Mouse (Mus musculus): ENCODE data around the gene Micu1. TPM values are rescaled to one million over a fixed set of nuclear protein-coding genes. Genes with fewer than 3 reads are reported as not detected.

The Micu1 gene
- polyA plus RNA-seq, 1 experiment from 2014 or later: 82.0 TPM

GRCm38 (mm10) chr10:59884327-59885173 is 182.3 kb downstream of the Micu1 start:
- Histone ChIP-seq H3K9ac (ENCODE audit: low read depth, low read length) (no peak overlapping the region), H3K27ac (replicated peaks; ENCODE audit: low read depth, low read length) (no peak overlapping the region)

GRCm38 (mm10) chr10:59885174-59886080 is 183.2 kb downstream of the Micu1 start:
- Histone ChIP-seq H3K4me1 (ENCODE audit: control insufficient read depth, insufficient read depth, low read length) (0 out of 2 replicates have a peak, but pooled peaks cover 8% of the 10 kb centered on the region), H3K4me2 (ENCODE audit: low read depth, low read length) (no peak overlapping the region), H3K27me3 (replicated peaks; ENCODE audit: control insufficient read depth, insufficient read depth, low read length) (no peaks in the 10 kb centered on the region), H3K27ac (replicated peaks; ENCODE audit: low read depth, low read length) (no peak overlapping the region), H3K4me3 (ENCODE audit: low read depth, low read length) (no peak overlapping the region), H3K9ac (ENCODE audit: low read depth, low read length) (no peak overlapping the region), H3K9me3 (ENCODE audit: control insufficient read depth, low read length) (no peaks in the 10 kb centered on the region), H3K36me3 (ENCODE audit: control insufficient read depth, insufficient read depth, low read length) (peaks cover 12% of the 10 kb centered on the region; the same call in 1 of the 2 replicates)
- 88% methylated on average over 14 of the region's 14 CpGs for WGBS
- no peak; the same call in 1 of the 2 replicates for ATAC-seq (ENCODE audit: low read depth)
- DNase-seq (ENCODE audit: low spot score): no peak

More at GRCm38 (mm10) chr10:59884327-59885173, 182.3 kb downstream of the Micu1 start:
- WGBS: 88% methylated on average over 10 of the region's 10 CpGs
- no peaks in the 10 kb centered on the region for H3K9me3 ChIP-seq (ENCODE audit: control insufficient read depth, low read length)
- 0 out of 2 replicates have a peak, but pooled peaks cover 8% of the 10 kb centered on the region for H3K4me1 ChIP-seq (ENCODE audit: control insufficient read depth, insufficient read depth, low read length)
- no peaks in the 10 kb centered on the region for H3K27me3 ChIP-seq (replicated peaks; ENCODE audit: control insufficient read depth, insufficient read depth, low read length)
- H3K36me3 ChIP-seq (ENCODE audit: control insufficient read depth, insufficient read depth, low read length): 0 out of 2 replicates have a peak, but pooled peaks cover 6% of the 10 kb centered on the region
- H3K4me2 ChIP-seq (ENCODE audit: low read depth, low read length): no peak overlapping the region
- DNase-seq (ENCODE audit: low spot score): no peak
- no peak for ATAC-seq (ENCODE audit: low read depth)
- H3K4me3 ChIP-seq (ENCODE audit: low read depth, low read length): no peak overlapping the region

GRCm38 (mm10) chr10:59886081-59886466 is 183.8 kb downstream of the Micu1 start:
- WGBS: 94% methylated on average over 1 of the region's 1 CpGs
- Histone ChIP-seq H3K27me3 (replicated peaks; ENCODE audit: control insufficient read depth, insufficient read depth, low read length) (no peaks in the 10 kb centered on the region), H3K4me3 (ENCODE audit: low read depth, low read length) (no peak overlapping the region), H3K36me3 (ENCODE audit: control insufficient read depth, insufficient read depth, low read length) (peaks cover 17% of the 10 kb centered on the region), H3K9ac (ENCODE audit: low read depth, low read length) (no peak overlapping the region), H3K9me3 (ENCODE audit: control insufficient read depth, low read length) (no peaks in the 10 kb centered on the region), H3K4me1 (ENCODE audit: control insufficient read depth, insufficient read depth, low read length) (0 out of 2 replicates have a peak, but pooled peaks cover 2% of the 10 kb centered on the region), H3K27ac (replicated peaks; ENCODE audit: low read depth, low read length) (no peak overlapping the region), H3K4me2 (ENCODE audit: low read depth, low read length) (no peak overlapping the region)
- ATAC-seq (ENCODE audit: low read depth) (no peak), DNase-seq (ENCODE audit: low spot score) (no peak)

GRCm38 (mm10) chr10:59887432-59887831 is 185.2 kb downstream of the Micu1 start:
- Histone ChIP-seq H3K9me3 (ENCODE audit: control insufficient read depth, low read length) (no peaks in the 10 kb centered on the region), H3K9ac (ENCODE audit: low read depth, low read length) (no peak overlapping the region), H3K4me3 (ENCODE audit: low read depth, low read length) (no peak overlapping the region), H3K4me2 (ENCODE audit: low read depth, low read length) (no peak overlapping the region), H3K4me1 (ENCODE audit: control insufficient read depth, insufficient read depth, low read length) (no peaks in the 10 kb centered on the region), H3K36me3 (ENCODE audit: control insufficient read depth, insufficient read depth, low read length) (peaks cover 30% of the 10 kb centered on the region), H3K27ac (replicated peaks; ENCODE audit: low read depth, low read length) (no peak overlapping the region; the same call in 1 of the 2 replicates), H3K27me3 (replicated peaks; ENCODE audit: control insufficient read depth, insufficient read depth, low read length) (no peaks in the 10 kb centered on the region)
- no peak for ATAC-seq (ENCODE audit: low read depth)
- 90% methylated on average over 5 of the region's 5 CpGs for WGBS
- no peak for DNase-seq (ENCODE audit: low spot score)

GRCm38 (mm10) chr10:59889339-59889738 is 187.1 kb downstream of the Micu1 start:
- H3K4me2 ChIP-seq (ENCODE audit: low read depth, low read length): no peak overlapping the region
- no peak for ATAC-seq (ENCODE audit: low read depth)
- no peaks in the 10 kb centered on the region for H3K4me1 ChIP-seq (ENCODE audit: control insufficient read depth, insufficient read depth, low read length)
- H3K27me3 ChIP-seq (replicated peaks; ENCODE audit: control insufficient read depth, insufficient read depth, low read length): no peaks in the 10 kb centered on the region
- H3K9me3 ChIP-seq (ENCODE audit: control insufficient read depth, low read length): no peaks in the 10 kb centered on the region
- no peak for DNase-seq (ENCODE audit: low spot score)
- 89% methylated on average over 7 of the region's 7 CpGs for WGBS
- H3K9ac ChIP-seq (ENCODE audit: low read depth, low read length): no peak overlapping the region
- peaks cover 42% of the 10 kb centered on the region for H3K36me3 ChIP-seq (ENCODE audit: control insufficient read depth, insufficient read depth, low read length)
- H3K4me3 ChIP-seq (ENCODE audit: low read depth, low read length): no peak overlapping the region
- H3K27ac ChIP-seq (replicated peaks; ENCODE audit: low read depth, low read length): no peak overlapping the region

GRCm38 (mm10) chr10:59889953-59890751 is 187.9 kb downstream of the Micu1 start:
- no peak overlapping the region for H3K27ac ChIP-seq (replicated peaks; ENCODE audit: low read depth, low read length)
- no peak overlapping the region for H3K4me2 ChIP-seq (ENCODE audit: low read depth, low read length)
- peaks cover 48% of the 10 kb centered on the region for H3K36me3 ChIP-seq (ENCODE audit: control insufficient read depth, insufficient read depth, low read length)
- no peaks in the 10 kb centered on the region for H3K9me3 ChIP-seq (ENCODE audit: control insufficient read depth, low read length)
- H3K4me3 ChIP-seq (ENCODE audit: low read depth, low read length): no peak overlapping the region
- DNase-seq (ENCODE audit: low spot score): no peak
- H3K27me3 ChIP-seq (replicated peaks; ENCODE audit: control insufficient read depth, insufficient read depth, low read length): no peaks in the 10 kb centered on the region
- no peak overlapping the region for H3K9ac ChIP-seq (ENCODE audit: low read depth, low read length)
- 75% methylated on average over 15 of the region's 15 CpGs for WGBS
- peak; percentile 20; the same call in 1 of the 2 replicates for ATAC-seq (ENCODE audit: low read depth)
- no peaks in the 10 kb centered on the region for H3K4me1 ChIP-seq (ENCODE audit: control insufficient read depth, insufficient read depth, low read length)

- ATAC-seq (ENCODE audit: low read depth): peak; percentile 19; the same call in 1 of the 2 replicates
- WGBS: 45% methylated on average over 6 of the region's 6 CpGs
- Histone ChIP-seq H3K4me1 (ENCODE audit: control insufficient read depth, insufficient read depth, low read length) (peaks cover 5% of the 10 kb centered on the region; the same call in 1 of the 2 replicates), H3K9ac (ENCODE audit: low read depth, low read length) (no peak overlapping the region), H3K36me3 (ENCODE audit: control insufficient read depth, insufficient read depth, low read length) (peaks cover 76% of the 10 kb centered on the region), H3K4me3 (ENCODE audit: low read depth, low read length) (no peak overlapping the region), H3K27ac (replicated peaks; ENCODE audit: low read depth, low read length) (no peak overlapping the region), H3K4me2 (ENCODE audit: low read depth, low read length) (no peak overlapping the region), H3K9me3 (ENCODE audit: control insufficient read depth, low read length) (no peaks in the 10 kb centered on the region), H3K27me3 (replicated peaks; ENCODE audit: control insufficient read depth, insufficient read depth, low read length) (no peaks in the 10 kb centered on the region)
- peak; percentile 83 for DNase-seq (ENCODE audit: low spot score)
Observed at GRCm38 (mm10) chr10:59892977-59893376, 190.7 kb downstream of the Micu1 start.

Measured in embryonic facial prominence, embryonic 14.5 days (tissue).